Mouse (Mus musculus): ENCODE data around the gene Gne.
A peak's percentile ranks its signal among the peaks of the same experiment; 100 is the strongest.

DNA sequence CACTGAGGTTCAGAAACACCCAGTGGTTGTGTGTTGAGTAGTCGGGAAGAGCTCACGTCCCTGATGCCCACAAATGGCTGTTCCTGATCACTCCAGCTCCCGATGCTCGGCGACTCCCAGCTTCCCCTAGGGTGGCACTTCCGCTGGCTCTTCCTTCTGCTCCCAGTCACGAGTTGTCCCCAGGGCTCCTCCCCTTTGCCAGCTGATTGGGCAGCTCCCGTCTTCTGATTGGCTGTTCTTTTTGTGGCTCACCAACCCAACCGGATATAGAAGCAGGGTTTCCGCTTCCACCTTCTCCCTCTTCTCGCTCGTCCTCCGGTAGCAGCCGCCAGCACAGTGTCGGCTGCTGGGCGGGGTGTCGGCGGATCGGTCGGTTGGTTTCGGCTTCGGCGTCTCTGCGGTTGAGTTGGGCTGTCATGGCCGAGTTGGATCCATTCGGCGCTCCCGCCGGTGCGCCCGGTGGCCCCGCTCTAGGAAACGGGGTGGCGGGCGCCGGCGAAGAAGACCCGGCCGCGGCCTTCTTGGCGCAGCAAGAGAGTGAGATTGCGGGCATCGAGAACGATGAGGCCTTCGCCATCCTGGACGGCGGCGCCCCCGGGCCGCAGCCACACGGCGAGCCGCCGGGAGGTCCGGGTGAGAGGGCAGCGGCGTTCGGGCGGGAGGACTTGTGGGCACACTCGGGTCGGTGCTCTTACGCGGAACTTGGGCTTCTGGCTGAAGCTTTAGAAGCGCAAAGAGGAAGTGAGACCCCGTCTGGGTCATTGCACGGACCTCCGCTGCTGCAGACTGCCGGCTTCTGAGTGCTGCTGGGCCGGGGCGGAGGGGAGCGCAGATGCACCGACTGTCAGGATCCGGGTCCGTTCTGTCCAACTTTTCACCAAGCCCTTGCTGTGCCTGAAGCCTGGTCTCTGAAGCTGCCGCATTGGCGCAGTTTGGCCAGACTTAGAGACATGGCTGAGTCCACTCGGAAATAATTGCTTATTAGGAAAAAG, 71.3 kb downstream of the Gne start:
- TF ChIP-seq CTCF (IDR thresholded peaks at IDR 0.05; ENCODE audit: low read depth) (no peak), EP300 (IDR thresholded peaks at IDR 0.05; ENCODE audit: low read depth) (0 out of 2 replicates have a peak, but pooled peaks have one; percentile 44)
